ENCODE assay signal across 26 mouse cellular contexts in genomic region chr9:8103050-8103449, GRCm38 (mm10). TPM values are rescaled to one million over a fixed set of nuclear protein-coding genes. Genes with fewer than 3 reads are reported as not detected.
"Had no signal": no experiment of that assay in that cellular context is flagged by ENCODE, and none has a peak within 500 bp of the region (broad histone marks: within the 10 kb centered on the region; RNA-seq: fewer than 3 reads in every experiment).

No protein-coding gene starts in this region.

- H3K27ac ChIP-seq: kidney, postnatal 0 days; layer of hippocampus, adult 2 months; limb, embryonic 10.5 days; limb, embryonic 13.5 days; liver, embryonic 12.5 days; liver, embryonic 15.5 days; lung, embryonic 15.5 days; midbrain, embryonic 10.5 days; midbrain, embryonic 13.5 days; neural tube, embryonic 13.5 days; stomach, postnatal 0 days had no signal

- H3K9me3 ChIP-seq: limb, embryonic 10.5 days; limb, embryonic 13.5 days; liver, embryonic 12.5 days; liver, embryonic 15.5 days; lung, embryonic 15.5 days; megakaryocyte, embryonic 14.5 days; midbrain, embryonic 10.5 days; midbrain, embryonic 13.5 days; neural tube, embryonic 13.5 days had no signal

- DNase-seq: kidney, adult 2 months; kidney, postnatal 25 days; layer of hippocampus, adult 9-11 months; liver; lung, adult 18-20 months; lung, postnatal 10 days; lung, postnatal 36 days; retina, postnatal 1 day; right cerebral cortex, postnatal 14 days; right cerebral cortex, postnatal 4 days; thymus, postnatal 25 days had no signal

- H3K4me3 ChIP-seq: layer of hippocampus, adult 2 months; limb, embryonic 10.5 days; limb, embryonic 13.5 days; liver, embryonic 12.5 days; liver, embryonic 15.5 days; lung, embryonic 15.5 days; megakaryocyte, embryonic 14.5 days; midbrain, embryonic 10.5 days; midbrain, embryonic 13.5 days; myocyte; neural tube, embryonic 13.5 days had no signal

- H3K36me3 ChIP-seq: limb, embryonic 13.5 days; liver, embryonic 12.5 days; liver, embryonic 15.5 days; lung, embryonic 15.5 days; midbrain, embryonic 13.5 days had no signal

- H3K27me3 ChIP-seq: limb, embryonic 13.5 days; liver, embryonic 12.5 days; liver, embryonic 15.5 days; lung, embryonic 15.5 days; megakaryocyte, embryonic 14.5 days; midbrain, embryonic 13.5 days; neural tube, embryonic 13.5 days had no signal

- H3K4me1 ChIP-seq: limb, embryonic 10.5 days; limb, embryonic 13.5 days; liver, embryonic 15.5 days; lung, embryonic 15.5 days; megakaryocyte, embryonic 14.5 days; midbrain, embryonic 10.5 days; midbrain, embryonic 13.5 days; neural tube, embryonic 13.5 days had no signal

RNA-seq across cellular contexts. Expression of gene Cep126, which starts 31.0 kb away (rescaled TPM):
- total RNA-seq: monocyte, adult 5-6 weeks; neutrophil, adult 5-6 weeks had no signal
